Mouse (Mus musculus): ENCODE results near the gene Daam2.

- no peak for TF ChIP-seq TAL1 (IDR thresholded peaks at IDR 0.05; ENCODE audit: low read length)
- no peak for TF ChIP-seq GATA1 (IDR thresholded peaks at IDR 0.05; ENCODE audit: low read length)
Measured at GRCm38 (mm10) chr17:49551465-49551864, 12.7 kb downstream of the Daam2 start.
